Mouse (Mus musculus) spleen, adult 12 weeks (tissue): ENCODE measurements around the gene Adam1a.
"Not testable (repeated sequence)": the region's sequence is repeated elsewhere in the genome, so short reads cannot be mapped to it uniquely, and the experiment has no call there.

ENCODE experiments used
- DNase-seq: peaks from one replicate; pipeline ENCODE4 v3.0.0; 2022; ENCODE audit warnings: low spot score

Gene Adam1a

DNA sequence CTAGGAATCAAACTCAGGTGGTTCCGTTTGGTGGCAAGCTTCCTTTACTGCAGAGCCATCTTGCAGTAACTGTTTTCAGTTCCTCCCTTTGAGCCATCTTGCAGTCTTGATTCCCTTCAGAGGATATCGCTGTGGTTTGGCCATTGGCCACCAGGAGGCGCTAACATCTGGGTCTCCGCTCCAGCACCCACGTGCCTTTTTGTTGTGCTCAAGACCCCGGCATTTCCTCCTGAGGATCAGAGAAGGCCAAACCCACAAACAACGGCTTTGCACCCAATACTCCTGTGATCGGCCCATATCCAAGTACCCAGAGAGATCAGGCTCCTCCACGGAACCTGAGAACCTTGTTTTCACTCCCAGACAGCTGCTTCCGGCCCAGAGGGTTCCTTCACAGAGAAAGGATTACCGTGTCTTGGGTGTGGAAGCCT is 19.2 kb upstream of the Adam1a start:
- peak; percentile 75 for DNase-seq

GRCm38 (mm10) chr5:121562436-121562835 is 17.2 kb upstream of the Adam1a start:
- DNase-seq: no peak

DNA sequence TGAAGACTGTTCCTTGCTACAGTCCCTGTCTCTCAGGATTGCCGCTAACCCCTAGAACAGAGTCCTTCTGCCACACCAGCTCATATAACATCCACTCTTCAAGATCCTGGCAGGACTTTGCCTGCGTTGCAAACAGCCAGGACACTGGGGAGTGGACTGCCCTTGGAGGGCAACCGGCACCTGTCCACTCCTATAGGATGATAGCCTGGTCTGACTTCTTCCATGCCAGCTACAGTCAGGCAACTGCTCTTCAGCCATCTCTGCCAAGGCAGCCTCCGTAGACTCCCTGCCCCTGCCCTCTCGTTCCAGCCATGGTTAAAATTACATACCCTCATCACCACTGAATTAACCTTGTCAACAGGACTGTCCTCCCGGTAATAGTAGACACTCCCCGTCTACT is 3.9 kb upstream of the Adam1a start:
- no peak for DNase-seq

DNA sequence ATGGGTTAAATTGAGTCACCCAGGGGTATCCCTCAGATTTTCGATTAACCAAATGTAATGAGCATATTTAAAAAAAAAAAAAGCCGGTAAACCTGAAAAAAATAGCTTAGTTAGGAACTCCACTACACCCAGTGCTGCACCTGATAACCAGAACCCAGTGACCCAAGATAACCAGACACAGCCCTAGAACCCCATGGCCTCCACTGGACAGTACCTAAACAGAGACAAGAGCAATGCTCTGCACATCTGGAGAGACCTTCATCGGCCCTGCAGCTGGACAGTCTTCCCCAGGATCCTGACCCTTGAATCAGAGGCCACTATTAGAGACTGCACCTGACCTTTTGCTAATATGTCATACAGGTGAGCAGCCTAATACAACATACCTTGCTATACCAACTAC is 1.8 kb upstream of the Adam1a start:
- no peak for DNase-seq

GRCm38 (mm10) chr5:121546530-121546895 is 1.2 kb upstream of the Adam1a start:
- DNase-seq: peak; percentile 32

GRCm38 (mm10) chr5:121545793-121546529 is 679 bp upstream of the Adam1a start, which contains the start of gene Mapkapk5:
TSS of gene Mapkapk5 (minus strand) at chr5:121545905.
- peak; percentile 97 for DNase-seq

DNA sequence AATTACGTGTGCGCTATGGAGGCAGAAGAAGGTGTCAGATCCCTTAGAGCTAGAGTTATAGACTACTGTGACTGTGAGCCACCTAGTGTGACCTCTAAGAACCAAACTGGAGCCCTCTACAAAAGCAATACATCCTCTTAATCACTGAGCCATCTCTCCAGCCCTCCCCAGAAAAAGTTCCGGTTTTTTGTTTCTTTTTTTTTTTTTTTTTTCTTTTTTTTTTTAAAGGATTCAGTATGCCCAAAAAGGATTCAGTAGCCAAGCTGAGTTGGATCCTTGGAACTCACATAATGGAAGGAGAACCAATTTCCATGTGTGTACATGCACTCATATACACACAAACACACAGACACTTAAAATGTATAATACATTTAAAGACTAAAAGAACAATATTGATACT is 1.9 kb downstream of the Adam1a start:
- DNase-seq: no peak

- no peak for DNase-seq
Measured at GRCm38 (mm10) chr5:121541235-121541634, 4.0 kb downstream of the Adam1a start.

DNA sequence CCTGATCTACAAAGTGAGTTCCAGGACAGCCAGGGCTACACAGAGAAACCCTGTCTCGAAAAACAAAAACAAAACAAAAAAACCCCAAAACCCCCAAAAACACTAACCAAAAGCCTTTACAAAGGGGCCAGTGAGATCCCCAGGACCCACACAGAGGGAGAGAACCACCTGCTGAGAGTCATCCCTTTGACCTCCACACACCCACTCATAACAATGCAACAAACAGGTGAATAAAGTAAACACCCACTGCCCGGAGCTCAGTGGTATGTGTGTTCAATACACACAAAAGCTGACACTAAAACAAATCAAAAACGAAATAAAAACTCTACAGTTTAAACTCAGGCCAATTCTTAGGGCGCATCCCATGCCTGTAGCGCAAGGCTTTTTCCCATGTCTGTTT is 5.2 kb downstream of the Adam1a start:
- DNase-seq: no peak

DNA sequence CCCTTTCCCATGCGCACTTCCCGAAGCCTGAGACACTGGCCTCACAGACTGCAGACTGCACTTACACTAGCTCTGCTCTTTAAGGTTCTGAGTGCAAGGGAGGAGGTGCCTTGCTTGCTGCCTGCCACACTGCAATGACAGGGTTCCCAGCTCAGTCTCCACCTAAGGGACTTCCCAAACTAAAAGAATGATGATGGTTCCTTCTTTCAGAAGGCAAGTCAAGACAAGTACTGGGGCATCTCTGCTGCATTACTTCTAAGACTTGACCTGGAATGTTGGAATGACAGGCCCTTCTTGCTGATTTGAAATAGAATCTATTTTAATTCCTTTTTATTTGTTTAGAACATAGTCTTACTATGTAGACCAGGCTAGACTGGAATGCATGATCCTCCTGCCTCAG is 7.7 kb downstream of the Adam1a start:
- DNase-seq: no peak

DNA sequence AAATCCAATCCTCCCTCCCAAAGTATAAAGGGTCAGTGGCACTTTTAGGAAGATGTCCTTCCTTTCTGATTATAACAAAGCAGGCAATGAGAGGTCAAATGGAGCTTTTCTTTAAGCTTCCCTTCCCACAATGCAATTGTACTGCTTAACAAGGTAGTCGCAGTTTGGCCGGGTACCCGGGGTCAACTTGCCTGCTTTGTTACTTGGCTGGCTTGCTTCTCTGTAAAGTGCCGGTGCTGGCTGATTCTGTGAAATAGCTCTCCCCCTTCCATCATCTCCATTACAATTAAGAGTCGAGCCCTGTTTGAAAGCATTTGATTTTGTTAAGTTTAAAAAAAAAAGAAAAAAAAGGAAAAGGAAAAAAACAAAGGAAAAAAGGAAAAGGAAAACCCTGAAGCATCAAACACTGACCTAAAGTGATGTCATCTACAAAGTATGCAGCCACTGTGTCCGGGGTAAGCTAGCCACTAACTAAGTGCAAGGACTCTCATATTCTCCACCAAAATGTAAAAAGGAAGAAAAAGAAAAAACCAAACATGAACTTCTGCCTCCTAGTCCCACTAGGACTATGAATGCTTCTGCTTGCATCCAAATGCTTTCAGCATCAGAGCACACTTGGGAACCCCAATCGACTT is 8.2 kb downstream of the Adam1a start:
- DNase-seq: no peak

GRCm38 (mm10) chr5:121535116-121535515 is 10.2 kb downstream of the Adam1a start:
- DNase-seq: no peak

DNA sequence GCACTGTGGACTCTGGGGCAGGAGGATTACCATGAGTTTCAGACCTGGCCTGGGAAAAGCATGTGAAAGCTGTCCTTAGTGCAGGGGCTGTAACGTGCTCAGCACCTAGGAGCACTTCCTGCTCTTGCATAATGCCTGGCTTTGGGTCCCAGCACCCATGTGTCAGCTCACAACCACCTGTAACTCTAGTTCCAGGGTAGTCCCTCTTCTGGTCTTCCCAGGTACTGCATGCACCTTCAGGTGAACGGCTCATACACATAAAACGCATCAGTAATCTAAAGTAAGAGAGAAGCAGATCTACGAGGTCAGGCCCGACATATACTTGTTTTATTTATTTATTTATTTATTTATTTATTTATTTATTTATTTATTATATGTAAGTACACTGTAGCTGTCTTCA is 10.8 kb downstream of the Adam1a start:
- peak; percentile 13 for DNase-seq

DNA sequence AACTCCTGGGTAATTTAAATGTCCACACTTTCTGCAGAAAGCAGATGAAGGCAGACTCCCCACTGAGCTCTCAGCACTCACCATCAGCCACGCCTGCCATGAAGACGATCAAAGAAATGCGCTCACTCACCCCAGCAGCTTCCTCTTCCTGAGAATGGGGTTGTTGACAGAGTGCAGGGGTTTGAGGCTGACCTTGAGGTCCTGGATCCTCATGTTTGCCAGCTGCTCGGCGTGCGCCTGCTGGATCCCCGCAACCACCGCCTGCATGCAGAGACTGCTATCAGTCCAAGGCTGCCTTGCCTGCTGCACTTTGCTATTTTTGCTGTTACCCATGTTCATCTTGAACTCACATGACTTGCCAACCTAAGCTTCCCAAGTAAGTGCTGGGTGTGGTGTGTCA is 18.3 kb downstream of the Adam1a start:
- no peak for DNase-seq

GRCm38 (mm10) chr5:121526526-121526925 is 18.8 kb downstream of the Adam1a start:
- no peak for DNase-seq

DNA sequence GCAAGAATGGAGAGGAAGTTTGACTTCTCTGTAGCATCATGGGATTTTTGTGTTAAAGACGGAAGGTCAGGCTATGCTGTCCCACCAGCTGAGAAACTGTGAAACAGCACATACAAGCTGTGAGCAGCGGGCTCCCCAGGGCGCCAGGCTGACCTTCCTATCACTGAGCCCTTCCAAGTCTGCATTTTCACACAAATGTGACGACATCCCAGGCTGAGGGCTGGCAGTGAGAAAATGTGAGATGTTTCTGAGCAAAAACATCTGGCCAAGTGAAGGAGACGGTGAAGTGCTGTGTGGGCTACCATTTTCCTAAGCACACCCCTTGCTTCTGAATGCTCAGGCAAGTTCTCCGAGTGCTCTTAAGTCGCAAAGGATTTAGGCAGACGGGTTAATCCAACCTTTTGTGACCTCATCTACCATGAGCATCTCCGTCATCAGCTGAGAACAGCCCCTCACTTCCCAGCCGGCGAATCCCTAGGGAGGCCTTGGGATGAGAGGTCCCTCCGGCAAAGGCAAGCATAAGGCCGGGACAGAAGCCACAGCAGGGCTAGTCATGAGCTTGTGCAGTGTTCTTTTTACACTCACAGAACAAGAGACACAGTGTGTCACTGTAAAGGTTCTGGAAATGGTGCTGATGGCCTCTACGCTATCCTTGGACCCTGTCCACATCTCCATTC is 19.4 kb downstream of the Adam1a start:
- no peak for DNase-seq

DNA sequence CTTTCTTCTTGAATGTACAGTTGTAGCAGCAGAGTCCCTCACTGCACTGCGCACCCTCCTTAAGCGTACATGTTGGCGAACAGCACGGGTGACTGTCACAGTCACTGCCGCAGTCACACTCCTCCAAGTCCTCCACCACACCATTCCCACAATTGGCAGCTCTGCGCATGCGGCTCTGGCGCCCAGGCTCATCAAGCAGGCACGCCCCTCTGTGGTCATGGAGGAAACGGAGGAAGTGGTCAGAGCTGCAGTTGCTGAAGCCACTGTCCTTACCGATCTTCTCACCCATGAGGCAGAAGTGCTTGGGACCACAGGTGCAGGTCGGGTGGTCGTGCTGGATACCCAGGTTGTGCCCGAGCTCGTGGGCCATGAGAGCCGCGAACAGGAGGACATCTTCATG is 25.5 kb downstream of the Adam1a start:
- DNase-seq: not testable (repeated sequence)

DNA sequence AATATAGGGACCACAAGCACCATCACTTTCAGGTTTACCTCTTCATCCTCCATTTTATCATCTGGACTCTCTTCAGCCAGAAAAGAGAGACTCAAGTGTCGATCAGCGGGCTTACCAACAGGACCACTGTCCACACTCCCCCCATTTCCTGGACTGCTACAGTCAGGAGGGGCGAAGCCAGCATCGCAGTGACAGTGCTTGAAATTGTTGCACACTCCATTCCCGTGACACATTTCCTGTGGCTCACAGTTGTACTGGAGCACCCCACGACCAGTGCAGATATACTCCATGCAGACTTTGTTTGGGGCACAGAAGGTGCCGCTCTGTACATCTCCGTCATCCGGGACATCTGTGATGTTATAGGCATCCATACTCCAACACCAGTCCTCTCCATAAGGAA is 26.3 kb downstream of the Adam1a start:
- no peak for DNase-seq

GRCm38 (mm10) chr5:121510009-121510408 is 35.3 kb downstream of the Adam1a start:
- DNase-seq: no peak

DNA sequence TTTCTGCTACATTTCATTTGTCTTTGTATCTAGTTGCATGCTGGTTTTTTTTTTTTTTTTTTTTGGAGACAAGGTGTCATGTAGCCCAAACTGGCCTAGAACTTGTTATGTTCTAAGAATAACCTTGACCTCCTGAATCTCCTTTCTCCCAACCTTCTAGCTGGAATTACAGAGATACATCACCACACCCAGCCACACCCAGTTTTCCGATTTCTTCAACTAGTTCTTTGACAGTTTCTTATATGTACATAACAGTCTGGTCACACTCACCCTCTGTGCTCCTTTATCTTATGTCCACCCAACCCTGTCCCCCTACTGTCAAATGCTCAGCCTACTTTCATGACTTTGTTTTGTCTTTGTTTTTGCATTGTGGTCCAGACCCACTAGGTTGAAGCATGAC is 38.4 kb downstream of the Adam1a start:
- no peak for DNase-seq

DNA sequence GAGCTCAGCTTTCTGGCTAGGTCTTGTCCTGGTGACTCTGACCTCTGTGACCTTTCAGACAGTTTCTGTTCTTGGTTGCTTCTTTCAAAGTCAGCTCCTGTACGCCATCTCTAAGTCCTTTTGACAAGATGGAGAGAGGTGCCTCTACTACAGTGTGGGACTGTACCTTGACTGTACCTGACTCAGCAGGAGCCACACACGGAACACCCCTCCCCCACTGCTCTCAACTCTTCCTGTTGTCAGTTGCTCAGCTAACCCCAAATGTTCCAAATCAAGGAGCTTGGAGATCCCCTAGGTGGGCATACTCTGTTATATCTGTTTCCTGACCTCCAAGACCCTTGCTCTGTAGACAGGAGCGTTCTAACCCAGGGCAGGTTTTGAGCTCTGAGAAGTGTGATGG is 42.1 kb downstream of the Adam1a start, which contains the start of gene Adam1b:
Adam1b (minus strand) TSS at position 205 of the 400 bp plus-strand sequence.
- no peak for DNase-seq

GRCm38 (mm10) chr5:121501424-121501996 is 43.8 kb downstream of the Adam1a start:
- DNase-seq: not testable (repeated sequence)

GRCm38 (mm10) chr5:121500719-121501118 is 44.6 kb downstream of the Adam1a start:
- no peak for DNase-seq
